Mouse (Mus musculus) erythroid progenitor cell, adult 5-6 weeks (primary cell): ENCODE data around the gene Lrmda. TPM values are rescaled to one million over a fixed set of nuclear protein-coding genes. Genes with fewer than 3 reads are reported as not detected.

Source experiments
- ATAC-seq: replicated peaks from 2 replicates; pipeline ENCODE4 v1.8.0; 2016; ENCODE audit warnings: moderate number of reproducible peaks, mild to moderate bottlenecking, moderate TSS enrichment, inconsistent platforms; ENCODE audit not compliant: poor library complexity, low FRiP score, severe bottlenecking
- total RNA-seq, 2 experiments: library from RNA; stranded (forward) in 1 of 2; stranded (reverse) in 1 of 2; fragments of 150-400 nt in 1 of 2; fragments of 186-747, 209-891 nt in 1 of 2; gene quantifications; 2 replicates each; pipeline versions ENCODE4 v1.2.3 to v1.2.4; 2015 to 2017; ENCODE audit warnings: low replicate concordance in 2 of 2

Gene Lrmda
- total RNA-seq, 2 experiments from 2014 or later, result 12.2 TPM; not detected in 1

DNA sequence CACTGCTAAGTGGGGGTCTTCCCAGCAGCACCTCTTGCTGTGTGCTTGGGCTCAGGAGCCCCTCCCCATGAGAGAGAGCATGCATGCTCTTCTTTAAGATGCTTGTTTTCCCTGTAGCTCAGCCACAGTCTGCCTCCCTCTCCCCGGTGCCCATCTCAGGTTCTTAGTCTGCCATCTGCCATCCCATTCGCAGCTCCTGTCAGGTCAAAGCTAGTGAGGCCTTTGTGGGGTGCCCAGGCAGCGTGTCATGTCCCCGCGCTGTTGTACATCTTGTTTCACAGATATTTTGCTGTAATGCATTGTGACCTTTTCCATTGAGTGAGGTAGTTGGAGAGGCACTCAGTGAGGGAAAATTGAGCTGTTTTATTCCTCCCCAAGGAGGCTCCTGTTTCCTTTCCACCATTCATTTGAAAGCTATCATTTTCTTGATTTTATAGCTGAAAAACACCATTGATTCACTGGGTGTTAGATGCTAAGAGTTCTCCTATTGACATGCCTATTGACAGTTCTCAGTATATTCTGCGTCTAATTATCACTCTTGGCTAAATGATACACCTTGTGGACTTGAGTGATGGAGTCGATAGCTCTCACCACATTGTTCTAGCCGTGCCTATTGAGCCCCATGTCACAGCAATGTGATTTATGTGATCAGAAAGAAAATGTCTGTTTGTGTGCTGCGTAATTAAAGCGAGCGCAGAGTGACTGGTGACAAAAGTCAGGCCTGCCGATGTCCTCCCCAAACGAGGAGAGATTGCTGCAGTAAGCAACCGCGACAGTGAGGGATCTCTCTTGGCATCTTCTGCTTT, 335.5 kb downstream of the Lrmda start:
- ATAC-seq, result no peak

DNA sequence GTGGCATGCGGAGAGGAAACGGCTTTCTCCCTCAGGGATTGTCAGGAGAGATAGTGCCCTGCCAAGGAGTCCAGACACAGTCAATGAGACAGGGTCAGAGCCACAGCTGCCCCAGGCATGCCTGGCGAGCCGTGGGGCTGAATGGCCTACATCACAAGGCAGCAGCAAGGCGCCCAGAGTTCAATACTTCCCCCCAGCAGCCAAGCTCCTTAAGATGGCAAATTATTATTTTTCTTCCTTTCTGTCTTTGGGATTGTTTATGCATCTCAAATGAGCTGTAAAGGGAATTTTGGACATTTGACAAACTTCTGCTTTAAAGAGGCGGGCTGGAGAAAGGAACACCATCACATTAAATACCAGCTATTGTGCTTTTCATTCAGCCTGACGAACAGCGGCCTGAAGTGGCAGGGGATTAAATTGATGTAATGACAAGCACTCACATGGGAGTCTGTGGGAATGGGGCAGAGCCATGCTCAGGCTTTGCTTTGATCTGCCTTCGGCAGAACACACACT, 338.5 kb downstream of the Lrmda start:
- ATAC-seq, result no peak

DNA sequence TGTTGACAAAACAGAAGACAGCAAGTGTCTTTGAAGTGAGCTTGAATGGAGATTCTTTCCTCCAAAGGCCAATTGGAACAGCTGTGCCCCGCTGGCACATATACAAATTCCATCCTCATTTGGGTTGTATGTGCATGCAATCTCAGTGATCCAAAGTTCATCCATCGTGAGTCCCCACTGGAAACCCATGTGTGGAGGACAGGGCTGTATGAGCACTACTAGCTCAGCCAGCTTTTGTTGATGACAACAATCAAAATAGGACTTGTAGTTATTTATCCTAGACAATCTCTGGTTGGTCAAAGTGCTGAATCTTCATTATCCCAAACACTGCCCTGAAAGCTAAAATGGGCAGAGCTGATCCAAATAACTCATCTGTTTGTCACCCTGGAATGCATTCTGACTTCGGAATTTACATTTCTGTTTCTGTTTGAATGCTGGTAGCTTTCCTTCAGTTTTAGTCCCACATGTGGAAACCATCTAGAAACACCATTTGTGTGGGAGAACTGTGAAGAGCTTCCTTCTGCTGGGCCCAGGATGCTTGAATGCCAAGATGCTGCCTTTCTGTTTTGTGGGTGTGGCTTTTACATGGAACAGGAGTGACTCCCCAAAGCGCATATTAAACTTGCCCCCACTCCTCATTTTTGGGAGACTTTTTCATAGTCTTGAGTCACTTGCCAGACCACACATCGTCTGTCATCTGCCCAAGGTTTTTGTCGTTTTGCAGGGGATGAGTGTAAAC, 344.7 kb downstream of the Lrmda start:
- no peak for ATAC-seq

DNA sequence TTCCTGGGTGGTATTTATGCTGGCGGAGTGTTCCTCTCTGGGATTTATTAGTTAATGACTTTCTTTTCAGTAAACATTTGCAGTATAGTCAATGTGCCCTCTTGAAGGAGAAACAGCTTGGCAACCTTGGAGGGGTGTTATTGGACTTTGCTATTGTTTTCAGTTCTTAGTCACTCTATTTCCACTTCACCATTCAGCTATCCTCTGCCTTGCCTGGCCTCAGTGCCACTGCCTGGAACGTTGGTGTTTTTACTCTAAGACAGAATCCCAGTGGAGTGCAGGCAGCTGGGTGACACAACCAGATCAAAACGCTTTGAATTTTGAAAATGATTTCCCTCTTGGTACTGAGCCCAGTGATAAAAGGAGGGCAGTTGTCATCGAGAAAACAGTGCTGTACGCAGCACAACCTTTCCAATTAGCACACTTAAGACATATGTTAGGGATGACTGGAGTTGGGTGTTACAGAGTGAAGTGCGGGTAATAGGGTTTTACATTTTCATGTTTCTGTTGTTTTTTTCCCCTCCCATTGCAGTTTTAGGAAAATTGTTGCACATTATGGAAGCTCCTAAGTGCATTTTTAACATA, 345.4 kb downstream of the Lrmda start:
- no peak for ATAC-seq

DNA sequence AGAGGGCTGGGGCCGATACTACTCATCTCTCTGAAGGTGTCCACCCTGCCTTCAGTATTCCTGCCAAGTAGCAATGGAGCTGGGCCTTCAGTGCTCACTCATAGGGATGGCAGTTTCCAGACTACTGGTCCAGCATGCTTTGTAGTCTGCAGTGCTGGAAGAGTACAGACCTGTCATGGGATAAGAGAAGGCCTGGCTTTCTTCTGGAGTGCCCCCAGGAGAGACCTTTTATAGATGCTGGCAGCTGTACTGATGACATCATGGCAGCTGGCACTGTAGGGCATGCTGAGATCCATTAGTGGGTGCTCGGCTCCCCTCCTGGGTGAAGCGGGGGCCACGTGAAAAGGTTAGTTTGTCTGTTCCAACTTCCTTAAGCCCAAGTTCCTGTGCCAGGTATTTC, 348.1 kb downstream of the Lrmda start:
- ATAC-seq, result no peak

DNA sequence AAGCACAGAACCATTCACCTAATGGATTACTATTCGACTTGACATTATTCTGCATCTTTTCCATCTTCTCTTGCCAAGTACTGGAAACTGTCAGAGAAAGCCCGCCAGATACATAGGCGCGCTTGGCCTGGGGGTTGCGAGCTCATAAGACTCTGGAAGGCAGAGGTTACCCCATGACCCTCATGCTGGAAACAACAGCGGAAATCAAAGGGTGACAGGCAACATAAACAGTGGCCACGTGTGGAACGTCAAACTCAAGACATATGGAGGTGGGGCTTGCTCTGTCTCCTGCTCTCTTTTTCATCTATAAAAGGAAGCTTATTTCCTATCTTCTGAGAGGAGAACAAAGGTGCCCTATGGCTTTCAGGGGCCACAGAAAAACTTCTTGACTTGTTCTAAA, 351.6 kb downstream of the Lrmda start:
- ATAC-seq, result no peak

DNA sequence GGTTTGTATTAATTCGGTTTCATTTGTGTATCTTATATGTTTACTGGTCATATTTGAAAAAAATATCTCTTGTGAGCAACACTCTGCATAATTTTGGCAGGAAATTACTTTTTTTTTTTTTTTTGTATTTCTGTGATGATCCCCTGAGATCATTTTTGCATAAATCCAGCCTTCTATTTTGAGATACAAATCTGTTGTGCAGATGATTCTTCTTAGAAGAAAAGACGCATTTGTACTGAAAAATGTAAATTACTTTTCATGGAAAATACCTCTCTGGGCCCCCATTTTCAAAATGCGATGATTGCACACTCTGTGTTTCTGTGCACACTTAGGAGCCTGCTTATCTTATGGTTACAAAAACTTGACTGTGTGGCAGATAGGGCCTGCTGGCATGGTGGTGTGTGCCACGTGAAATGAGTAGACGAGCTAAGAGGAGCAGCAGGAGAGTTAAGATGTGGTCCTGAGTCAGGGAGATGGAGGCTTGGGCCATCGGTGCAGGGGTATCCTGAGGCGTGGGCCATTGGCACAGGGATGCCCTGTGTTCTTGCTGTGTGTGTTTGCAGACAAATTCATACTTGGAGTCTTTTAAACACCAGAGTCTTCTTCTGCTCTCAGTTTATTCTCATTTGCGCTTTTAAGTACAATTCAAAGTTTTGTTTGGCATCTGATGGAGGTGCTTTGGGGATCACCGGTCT, 353.3 kb downstream of the Lrmda start:
- ATAC-seq, result no peak

DNA sequence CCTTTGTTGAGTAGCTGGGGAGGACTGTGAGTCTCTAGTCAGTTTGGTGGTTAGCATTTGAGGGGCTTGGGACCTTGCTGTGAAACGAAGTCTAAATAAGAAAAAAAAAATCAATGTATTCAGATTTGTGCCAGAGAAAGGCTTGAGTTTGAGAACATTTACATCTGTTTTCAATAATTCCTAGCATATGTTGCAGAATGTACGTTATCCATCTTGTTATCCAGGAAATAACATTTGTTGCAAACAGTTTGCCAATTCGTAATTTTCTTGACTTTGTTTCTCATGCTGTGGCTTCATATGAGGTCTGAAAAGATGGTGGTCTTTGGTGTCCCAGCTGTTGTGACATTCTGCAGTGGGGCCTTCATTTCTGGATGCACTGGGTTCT, 353.8 kb downstream of the Lrmda start:
- no peak for ATAC-seq

DNA sequence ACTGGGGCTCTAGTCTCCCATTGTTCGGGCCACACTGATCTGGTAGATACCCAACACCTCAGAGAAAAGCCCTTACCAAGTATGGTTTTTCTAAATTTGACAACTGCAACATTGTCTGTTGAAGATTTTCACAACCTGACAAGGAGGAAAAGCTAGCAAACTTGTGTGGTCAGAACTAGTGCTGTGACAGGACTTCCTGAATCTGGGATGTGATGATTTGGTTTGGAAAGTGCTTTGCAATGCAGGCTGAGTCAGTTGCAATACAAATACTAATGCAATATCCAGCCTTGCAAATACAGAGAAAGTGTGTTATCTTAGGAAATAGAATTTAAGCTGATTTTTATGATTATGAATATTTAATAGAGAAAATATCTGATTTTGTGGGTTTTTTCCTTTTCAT, 357.6 kb downstream of the Lrmda start:
- no peak for ATAC-seq

DNA sequence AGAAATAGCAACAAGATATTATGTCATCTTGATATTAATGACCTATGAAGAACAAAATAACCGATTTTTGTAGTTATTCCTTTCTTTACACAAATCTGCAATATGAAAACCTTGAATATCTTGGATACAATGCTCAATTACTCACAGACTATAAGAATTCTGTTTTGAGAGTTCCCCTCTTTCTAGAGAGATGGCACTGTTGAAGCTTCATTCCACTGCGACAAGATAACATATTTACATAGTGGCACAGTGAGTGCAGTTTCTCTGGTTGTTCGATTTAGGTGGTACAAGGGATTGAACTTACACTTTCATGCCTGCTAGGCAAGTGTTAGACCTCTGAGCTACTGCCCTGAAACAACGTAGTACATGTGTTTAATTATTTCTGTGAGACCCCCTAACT, 362.6 kb downstream of the Lrmda start:
- no peak for ATAC-seq

DNA sequence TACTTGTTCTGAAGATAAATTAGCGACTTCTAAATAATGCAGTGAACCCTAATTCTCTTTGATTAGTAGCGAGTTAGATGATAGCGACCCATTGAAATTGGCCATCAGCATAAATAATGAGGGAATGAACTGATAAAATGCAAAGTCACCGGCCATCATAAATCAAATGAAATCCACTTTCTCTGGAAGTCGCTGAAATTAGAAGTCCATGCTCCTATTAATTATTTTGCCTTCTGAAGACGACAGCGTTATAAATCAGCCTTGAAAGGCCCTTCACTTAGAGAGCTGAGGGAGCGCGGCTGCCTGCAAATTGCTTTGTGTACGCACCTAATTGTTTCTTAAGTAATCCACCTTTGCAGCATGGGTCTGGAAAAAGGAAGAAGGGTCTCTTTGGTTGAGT, 374.1 kb downstream of the Lrmda start:
- no peak for ATAC-seq

DNA sequence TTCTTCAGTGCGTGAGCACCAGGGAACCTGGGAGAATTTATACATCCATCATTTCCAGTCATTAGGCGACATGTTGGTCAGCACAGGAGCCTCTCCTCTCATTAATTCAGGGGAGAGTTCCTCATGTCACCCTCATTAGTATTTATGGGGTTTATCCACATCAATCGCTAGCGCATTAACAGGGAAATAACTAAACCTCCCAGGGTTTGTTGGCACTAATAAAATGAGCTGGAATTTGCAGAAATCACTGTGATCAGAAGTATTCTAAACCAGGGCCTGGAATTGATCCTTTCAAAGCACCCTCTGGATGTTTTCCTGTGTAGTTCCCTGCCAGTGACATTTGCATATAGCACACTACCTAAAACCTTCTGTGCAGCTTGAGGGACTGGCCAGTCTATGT, 382.9 kb downstream of the Lrmda start:
- ATAC-seq, result no peak

DNA sequence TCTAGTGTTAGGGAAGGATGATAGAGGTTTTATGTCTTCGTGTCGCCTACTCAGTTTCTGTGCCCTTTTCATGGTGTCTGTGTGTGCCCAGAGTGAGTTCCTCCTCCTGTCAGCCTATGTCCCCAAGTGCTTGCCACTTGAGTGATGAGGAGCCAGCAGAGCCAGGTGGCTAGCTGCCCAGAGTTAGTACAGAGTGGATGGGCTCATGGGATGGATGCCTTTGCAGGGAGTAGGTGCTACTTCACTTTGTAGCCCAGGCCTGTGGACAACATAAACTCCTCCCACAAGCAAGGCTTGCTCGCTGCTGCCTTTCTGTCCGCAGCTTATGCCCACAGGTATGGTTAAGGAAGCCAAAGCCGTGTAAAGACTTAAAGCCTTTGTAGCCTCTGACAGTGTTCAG, 387.1 kb downstream of the Lrmda start:
- ATAC-seq, result no peak

DNA sequence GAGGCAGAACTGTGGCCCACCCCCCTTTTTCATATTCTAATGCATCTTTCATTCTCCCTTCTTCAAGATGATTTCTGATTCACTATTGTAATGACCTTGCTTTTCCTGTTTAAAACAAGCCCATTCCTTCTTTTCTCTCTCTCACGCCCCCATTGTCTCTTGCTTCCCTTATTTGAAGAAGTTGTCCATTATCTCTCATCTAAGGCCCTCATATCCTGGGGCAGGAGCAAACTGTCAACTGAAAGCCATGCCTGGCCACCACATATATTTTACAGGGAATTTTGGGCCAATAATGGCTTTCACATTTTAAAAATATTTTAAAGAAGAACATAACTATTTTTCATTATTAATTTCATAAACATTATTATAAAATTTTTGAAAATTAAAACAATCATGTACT, 391.3 kb downstream of the Lrmda start:
- ATAC-seq, result no peak

DNA sequence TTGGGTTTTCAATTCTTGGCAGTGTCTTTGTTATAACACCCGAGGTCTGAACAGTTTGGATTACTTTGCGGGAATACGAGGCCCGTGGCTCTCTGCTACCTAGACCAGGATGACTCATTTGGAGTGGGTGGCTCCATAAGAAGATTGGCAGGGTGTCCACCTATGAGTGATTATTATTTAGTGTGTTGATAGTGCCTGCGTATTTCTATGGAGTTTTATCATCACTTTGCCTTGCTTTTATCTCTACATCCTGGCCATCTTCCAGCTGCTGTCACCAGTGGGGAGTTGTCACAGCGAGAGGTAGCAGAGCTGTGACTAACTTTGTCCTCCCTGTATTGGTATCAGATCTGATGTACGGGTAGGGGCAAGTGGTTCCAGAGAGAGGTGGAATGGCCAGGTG, 393.7 kb downstream of the Lrmda start:
- ATAC-seq, result no peak

DNA sequence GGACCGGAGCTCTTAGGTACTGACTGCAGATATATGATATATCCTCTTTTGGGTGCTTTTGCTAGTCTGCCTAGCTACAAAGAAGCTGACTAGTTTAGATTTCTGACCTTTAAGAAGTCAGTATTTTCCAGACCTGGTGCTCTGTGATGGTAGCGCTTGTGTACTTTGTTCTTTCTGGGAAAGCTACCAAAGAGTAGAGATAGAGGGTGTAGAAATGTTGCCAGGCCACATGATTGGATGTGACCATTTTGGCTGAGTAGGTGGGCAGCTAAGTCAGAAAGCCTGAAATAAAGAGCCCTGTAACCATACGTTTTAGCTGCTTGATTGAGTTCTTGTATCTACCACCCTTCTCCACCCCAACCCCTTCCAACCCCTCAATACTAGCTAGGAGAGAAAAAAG, 398.2 kb downstream of the Lrmda start:
- ATAC-seq, result no peak

DNA sequence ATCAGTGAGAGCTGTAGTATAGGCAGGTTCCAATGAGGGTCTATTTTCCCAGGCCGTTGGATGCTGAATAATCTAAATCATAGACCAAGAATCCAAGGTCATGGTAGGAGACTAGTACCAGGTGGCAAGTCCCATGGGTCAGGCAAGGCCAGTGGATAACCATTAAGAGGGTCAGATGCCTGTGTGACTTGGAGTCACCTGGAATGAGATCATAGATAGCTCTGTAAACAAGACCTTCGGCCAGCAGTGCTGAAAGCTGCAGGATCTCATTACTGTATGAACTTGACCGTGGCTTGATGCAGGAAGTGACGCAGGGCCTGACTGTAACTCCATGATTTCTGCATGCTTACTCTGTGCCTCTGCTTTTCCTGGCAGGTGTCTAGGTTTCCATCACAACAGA, 402.2 kb downstream of the Lrmda start:
- no peak for ATAC-seq

DNA sequence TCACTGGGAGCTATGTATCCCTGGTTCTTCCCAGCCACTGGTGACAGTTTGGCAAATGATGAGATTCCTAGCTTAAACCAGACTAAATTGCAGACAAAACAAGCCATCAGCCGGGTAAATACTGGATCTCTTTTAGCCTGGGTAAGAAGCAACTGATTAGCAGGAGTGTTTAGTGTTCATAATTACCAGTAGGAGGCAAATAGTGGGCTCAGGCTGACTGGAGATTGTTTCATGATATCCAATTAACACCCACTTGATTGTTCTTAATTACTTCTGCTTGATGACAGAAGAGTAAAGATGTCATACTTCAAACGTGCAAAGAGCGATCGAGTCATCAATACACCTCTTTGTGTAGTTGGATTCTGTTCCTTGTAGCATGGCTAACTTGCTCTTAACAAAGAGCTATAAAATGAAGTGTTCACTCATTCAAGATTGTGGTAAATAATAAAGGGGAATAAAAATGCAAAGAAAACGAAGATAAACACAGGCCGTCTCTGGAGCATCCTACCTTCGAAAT, 405.6 kb downstream of the Lrmda start:
- no peak for ATAC-seq

DNA sequence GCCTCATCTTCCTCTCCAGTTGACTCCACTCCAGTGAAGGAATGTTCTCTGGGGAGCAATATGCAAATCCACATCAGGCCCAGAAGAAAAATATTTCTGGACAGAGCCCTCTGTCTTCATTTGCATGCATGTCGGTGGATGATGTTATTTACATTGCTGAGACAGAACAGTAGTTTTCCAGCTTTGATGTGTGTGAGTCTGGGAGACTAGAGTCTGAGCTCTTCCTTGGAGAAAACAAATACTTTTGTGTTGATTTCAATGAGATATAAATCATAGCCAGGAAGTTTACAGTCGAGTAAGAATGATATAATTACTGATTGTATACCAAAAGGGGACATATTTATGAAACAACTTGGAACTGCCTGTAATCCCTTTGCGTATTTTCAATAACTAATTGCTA, 415.9 kb downstream of the Lrmda start:
- no peak for ATAC-seq

DNA sequence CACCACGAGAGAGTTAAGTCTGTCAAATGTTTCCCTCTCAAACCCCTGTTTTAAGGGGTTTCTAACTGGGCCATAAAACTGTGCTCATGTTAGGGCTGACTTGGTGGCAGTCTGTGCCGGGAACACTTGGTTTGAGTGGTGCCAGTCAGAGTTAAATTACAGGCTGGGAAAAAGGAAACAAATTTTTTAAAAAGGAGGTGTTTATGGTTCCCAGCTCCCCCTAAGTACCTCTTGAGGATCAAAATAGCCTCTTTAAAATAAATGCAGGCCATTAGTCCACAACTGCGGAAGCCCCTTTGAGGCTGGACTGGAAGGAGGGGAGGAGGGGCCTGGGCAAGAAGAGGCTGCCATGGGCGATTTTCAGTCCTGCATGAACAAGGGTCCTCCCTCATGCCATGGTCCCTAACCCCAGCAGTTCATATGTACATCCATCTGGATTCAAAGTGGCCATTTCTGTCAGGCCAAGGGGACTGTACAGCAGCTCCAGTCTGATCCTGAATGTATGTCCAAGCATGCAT, 416.4 kb downstream of the Lrmda start:
- no peak for ATAC-seq
